Mouse (Mus musculus): ENCODE results near the gene Ssmem1.

Gene Ssmem1

DNA sequence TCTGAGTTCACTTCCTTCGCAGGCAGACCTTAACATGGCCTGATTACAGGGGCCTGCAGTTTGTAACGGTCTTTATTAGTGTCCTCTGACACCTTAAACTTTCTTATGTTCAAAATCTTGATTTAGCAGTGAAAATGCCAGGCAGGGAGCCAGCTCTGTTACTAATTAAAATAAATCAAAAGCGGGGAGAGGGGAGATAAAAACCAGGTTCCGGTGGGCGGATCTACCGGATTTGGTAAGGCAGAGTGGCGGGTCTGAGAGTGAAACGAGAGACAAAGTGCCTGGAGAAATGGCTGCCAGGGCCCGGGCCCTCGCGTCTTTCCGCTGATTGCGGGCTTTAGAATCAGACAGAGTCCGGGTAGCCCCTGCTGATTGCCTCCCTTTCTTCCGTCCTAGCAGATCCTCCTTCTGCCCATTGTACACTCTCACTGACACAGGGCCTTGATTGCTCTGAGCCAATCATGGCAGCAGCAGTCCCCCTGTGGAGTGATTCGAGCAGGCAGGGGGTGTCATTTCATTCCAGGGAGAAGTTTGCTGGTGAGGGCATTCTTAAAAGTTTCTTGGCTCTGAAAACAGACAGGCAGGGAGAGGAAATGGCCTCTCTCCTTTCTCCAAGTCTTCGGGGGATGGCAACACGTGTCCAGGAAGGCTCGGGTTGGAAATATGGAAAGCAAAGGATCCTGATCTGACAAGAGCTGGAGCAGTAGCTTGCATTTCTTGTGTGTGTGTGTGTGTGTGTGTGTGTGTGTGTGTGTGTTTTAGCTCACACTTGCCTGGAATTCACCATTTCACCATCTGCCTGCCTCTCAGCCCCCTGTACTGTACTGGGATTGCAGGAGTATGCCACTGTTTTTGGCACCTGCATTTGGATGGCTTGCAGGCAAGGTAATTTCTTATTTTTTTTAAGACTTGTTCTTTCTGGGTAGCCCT, 17.2 kb downstream of the Ssmem1 start:
- peak; percentile 58 for DNase-seq (ENCODE audit: low spot score)

DNA sequence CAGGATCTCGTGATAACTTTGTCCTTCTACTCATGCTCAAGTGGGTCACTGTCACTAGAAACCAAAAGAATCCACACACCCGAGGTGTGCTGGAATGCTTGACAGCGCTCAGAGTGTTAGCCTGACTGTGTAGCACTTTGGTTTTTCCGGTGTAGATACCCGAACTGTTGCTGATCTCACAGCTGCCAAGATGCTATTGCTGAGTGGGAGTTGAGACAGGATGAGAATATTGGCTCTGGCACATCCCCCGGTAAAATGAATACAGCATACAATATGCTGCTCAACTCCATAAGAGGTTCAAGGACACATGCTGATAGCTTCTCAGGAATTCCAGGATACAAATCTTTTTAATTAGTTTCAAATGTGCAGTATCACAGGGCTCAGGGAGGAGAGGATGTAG, 19.2 kb downstream of the Ssmem1 start:
- DNase-seq (ENCODE audit: low spot score) = no peak

DNA sequence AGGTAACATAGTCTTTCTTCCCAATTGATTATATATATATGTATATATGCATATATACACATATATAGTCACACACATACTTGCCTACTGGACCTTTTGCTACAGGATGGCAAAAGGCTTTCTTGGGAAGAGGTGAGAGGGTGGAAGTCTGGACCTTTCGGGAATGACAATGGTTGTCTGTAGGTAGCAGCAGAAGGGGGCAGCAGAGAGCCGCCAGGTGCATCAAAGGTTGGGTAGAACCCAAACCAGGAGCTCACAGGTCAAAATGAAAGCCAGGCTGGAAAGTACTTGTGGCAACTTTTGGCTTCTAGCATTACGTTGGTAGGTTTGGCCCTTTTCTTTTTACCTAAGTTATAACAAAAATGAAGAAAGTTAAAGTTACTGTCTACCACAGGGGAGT, 25.7 kb downstream of the Ssmem1 start:
- peak; percentile 74 for DNase-seq (ENCODE audit: low spot score)

DNA sequence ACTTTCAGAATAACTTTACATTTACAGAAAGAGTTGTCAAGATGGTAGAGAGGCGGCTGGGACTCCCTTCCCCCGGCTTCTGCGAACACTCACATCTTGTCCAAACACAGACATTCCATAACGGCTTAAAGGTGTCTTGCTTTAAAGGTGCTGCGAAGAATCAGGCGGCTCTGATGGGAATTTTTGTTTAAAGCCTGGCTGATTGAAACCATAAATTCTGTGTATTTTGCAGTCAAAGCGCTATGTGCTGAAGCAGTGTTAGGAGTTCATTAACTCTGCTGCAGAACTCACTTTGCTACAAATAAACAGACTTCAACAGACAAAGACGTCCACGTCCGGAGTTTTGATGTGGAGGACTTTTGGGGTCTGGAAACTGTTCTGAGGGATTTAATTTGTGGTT, 28.6 kb downstream of the Ssmem1 start:
- no peak for DNase-seq (ENCODE audit: low spot score)

DNA sequence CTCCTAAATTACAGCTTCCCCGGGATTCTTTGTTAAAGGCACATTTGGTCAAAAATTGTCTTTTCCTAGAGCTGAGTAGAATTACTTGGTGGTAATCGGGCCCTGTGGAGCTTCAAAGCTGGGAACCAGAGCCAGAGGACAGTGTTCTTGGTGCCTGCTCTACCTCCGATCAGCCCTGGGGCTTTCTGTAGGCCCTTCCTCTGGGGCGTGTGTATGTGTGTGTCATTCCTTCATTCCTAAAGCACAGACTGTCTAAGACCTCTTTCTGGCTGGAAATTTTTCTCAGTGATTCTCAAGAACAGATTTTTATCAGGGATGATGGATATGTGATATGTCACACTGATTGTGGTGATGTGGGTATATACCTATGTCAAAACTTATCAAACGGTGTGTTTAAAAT, 29.2 kb downstream of the Ssmem1 start:
- no peak for DNase-seq (ENCODE audit: low spot score)

DNA sequence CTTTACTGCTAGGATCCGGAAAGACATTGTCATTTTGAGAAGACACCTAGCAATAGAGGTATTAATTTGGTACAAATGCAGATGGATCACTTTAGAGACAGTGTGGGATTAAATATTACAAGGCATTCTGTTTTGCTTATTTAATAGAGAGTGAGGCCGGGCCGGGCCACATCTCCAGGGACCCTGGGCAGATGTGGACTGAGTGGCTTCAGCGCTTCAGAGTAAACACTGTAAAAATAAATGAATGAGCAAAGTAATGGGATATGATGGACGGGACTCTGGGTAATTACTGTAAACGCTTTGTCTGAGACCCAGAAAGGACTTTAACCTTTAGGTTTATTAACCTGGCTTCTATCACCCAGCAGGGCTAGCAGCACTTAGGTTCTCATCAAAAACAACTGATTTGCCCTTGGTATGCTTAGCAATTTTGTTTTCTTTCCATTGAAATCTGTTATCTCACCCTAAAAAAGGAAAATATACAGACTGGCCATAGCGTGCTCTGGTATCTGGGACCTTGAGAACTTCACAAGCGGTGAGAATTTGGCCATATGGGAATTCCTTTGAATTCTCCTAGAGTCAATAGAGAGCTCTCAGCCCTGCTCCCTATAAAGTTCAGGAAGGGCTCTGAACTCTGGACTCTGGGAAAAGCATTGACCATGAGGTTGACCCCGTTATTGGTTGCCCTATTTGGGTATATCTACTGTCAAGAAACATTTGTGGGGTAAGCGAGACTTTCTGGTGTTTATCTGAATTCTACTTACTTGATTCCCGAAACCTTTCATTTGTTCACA, 31.6 kb downstream of the Ssmem1 start, which contains the start of gene Cpa2:
Gene Cpa2, plus strand, starts transcription at position 574 of the 791 bp plus-strand sequence.
- DNase-seq (ENCODE audit: low spot score) = no peak

DNA sequence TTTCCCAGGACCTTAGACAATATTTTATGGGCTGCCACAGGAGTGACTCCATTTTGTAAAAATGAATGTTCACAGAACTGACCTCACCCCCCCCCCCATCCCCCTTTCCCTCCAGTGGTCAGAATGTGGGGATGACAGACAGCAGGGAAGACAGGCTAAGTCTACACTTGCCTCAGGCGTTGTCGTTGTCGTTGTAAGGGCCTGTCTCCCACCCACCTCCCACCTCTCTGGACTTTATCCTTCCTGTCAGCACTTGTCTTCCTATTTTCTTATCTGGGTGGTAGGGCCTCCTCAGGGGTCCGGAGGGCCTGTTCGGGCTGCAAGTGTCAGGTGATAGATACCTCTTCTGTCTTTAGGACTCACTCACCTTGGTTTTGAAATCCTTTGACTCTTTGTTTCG, 32.6 kb downstream of the Ssmem1 start:
- DNase-seq (ENCODE audit: low spot score) = no peak

DNA sequence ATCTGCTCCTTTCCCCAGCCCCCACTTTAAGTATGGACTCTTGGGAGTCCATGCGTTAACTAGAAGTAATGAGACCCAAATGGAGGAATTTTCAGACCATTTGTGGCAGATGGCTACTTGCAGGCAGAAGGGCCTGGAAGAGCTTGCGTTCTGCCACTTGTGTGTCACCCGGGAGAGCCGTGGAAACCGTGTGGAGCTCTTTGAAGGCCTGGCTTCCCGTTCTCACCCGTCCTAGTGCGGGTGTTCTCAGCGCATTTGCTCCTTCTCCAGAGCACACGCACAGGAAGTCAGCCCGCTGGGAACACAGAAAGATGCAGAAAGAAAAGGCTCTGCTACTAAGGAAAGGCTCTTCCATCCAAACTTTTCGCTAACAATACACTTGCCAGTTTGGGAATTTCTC, 33.4 kb downstream of the Ssmem1 start:
- DNase-seq (ENCODE audit: low spot score) = no peak

DNA sequence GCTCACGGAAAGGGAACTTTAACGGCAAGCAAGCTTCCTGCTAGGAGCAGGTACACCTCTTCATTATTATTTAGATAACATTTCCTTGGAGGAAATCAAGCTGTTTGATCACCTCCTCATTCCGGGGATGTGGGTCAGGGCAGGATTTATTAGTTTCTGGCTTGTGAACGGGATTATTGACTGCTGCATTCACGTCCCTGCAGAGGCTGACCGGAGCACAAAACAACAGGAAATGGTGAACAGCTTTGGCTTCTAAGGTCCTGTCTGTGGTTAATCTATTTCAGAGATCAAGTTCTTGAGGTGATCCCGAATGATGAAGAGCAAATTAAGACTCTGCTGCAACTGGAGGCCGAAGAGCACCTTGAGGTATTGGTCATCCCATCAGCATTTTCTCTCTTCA, 34.2 kb downstream of the Ssmem1 start:
- DNase-seq (ENCODE audit: low spot score) = no peak

DNA sequence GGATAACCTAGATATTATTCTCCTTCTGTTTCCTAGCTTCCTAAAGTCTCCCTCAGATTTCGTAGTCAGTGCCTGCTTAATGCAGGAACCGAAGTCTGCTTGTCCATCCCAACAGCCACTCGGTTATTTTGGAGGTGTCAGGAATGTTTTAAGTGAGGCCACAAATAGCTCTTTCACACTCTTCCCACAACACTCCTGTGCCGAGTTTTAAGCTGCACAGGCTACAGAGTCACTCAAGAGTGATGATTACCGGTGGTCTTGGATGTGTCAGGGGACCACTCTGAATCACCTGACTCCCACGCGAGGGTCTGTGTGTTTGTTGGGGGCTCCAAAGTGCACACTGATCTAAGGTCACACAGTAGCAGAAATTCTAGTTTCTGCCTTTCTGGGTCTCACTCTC, 36.0 kb downstream of the Ssmem1 start:
- peak; percentile 28 for DNase-seq (ENCODE audit: low spot score)

DNA sequence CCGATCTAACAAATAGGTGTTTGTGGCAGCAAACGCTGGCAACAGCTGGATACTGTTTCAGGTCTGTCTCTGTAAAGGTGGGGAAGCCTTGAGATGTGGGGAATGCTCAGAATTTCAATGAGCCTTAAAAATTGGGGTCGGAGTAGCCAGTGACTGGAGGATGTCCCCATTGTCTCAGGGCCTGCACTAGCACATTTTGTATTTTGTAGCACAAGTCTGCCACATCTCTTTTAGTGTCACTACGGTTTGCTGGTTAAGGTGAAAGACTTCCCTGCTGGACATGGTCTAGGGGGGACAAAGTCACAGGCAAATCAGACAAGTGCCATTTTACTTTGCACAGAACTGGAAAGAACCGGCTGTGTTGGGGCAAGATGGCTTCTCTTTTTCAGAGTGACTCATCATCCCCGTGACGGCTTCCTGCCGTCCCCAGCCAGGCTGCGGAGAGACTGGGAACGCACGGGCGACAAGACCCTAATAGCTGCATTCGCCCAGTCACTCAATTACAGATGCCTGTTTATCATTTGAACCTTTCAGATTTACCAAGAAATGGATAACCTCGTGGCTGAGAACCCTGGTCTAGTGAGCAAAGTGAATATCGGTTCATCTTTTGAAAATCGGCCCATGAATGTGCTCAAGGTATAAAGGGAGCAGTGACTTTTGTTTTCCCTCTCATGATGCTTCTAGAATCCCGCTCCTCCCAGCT, 37.1 kb downstream of the Ssmem1 start:
- DNase-seq (ENCODE audit: low spot score) = peak; percentile 47

DNA sequence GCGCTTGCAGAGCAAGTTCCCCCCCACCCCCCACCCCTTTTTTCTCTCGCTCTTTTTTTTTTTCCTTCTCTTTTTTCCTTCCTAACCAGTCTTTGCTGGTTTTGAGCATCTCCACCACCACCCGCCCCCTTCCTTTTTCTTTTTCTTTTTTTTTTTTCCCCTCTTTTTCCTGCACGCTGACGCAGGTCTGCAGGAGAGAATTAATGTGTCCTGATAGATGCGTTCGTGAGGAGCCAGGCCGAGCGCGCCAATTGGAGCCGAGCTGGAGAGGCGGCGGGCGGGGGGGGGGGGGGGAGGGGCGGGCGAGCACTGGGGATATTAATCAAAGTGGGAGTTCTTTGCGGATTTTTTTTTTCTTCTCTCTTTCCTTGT, 37.6 kb downstream of the Ssmem1 start:
- DNase-seq (ENCODE audit: low spot score) = peak; percentile 59

DNA sequence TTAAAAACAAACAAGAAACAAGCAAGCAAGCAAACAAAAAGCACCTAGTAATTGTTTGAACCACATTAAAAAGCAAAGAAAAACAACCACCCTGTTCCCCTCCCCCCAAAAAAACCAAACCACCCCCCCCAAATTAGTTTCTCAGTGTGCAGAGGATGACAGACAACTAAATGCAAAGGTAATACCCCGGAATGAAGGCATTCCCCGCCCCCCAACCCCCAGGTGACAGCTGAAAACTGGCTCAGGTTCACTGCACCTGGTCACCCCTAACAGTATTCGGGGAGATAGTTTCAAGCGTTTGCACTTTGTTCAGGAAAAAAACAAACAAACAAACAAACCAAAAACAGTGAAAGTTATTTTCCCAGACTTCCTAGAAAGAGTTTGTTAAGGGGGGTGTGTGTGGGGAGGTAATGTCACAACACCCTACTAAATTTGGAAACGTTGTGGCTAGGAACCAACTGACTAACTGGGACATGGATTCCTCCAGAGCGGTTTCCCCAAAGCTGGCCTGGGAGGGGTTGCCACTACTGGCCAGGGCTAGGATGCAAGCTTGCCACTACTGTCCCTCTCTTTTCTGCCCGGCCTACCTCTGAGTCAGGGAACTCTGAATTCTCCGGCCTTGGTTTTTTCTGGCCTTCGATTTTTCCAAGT, 38.1 kb downstream of the Ssmem1 start:
- no peak for DNase-seq (ENCODE audit: low spot score)

DNA sequence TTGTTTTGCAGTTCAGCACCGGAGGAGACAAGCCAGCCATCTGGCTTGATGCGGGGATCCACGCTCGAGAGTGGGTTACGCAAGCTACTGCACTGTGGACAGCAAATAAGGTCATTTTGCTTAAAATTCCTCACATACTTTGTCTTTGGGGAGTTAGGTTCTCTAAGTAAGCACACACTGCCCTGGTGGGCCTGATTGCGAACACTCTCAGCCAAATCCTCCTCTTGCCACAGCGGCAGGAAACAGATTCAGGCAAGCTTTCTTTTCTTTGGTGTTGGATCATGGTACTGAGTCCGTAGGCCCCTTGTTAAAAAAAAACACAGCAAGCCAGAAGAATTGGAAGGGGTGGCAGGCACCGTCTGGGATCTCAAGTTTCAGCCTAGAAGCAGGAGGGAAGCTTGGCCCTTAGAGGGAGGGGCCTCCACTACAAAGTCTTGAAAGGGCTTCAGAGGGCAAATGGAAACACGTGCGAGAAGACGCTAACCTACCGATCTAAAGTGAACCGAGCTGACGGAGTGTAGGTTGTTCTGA, 39.6 kb downstream of the Ssmem1 start:
- peak; percentile 44 for DNase-seq (ENCODE audit: low spot score)

DNA sequence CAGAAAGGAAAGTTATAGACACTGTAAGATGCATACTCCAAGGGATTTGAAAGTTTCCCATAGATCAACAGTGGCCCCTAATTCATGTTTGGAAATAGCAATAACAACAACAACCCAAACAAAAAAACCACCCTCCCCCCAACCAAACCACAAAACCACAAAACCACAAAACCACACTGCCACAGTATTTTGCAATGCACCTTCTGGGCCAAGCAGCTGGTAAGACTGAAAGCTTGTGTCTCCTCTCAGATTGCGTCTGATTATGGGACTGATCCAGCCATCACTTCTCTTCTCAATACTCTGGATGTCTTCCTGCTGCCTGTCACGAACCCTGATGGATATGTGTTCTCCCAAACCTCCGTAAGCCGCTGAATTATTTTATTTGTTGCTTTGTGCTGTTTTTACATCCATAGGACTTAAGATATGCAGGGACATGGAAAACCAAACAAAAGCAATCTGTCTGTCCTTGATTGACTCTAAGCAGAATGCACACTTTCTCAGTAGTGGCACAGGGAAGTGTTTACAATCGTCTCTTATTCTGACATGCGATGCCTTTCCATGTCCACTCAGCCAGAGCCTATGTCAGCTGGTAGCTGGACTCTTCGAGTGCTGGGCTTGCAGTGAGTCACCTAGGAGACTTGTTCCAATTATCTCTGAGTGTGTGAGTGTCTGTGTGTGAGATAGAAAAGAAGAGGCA, 41.0 kb downstream of the Ssmem1 start:
- no peak for DNase-seq (ENCODE audit: low spot score)

DNA sequence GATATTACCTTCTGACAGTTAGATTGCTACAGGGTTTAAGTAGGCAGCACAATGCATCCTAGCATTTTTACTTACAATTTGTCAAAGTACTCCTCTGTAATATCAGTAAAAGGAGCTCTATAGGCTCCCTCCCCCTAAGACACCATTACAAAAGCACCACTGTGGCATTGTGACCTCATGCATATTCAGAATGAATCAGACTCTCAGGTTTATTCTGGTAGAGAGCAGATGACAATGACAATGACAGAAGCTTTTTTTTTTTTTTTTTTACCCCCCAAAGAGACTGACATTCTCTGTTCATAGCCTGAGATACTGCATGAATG, 41.5 kb downstream of the Ssmem1 start:
- no peak for DNase-seq (ENCODE audit: low spot score)

DNA sequence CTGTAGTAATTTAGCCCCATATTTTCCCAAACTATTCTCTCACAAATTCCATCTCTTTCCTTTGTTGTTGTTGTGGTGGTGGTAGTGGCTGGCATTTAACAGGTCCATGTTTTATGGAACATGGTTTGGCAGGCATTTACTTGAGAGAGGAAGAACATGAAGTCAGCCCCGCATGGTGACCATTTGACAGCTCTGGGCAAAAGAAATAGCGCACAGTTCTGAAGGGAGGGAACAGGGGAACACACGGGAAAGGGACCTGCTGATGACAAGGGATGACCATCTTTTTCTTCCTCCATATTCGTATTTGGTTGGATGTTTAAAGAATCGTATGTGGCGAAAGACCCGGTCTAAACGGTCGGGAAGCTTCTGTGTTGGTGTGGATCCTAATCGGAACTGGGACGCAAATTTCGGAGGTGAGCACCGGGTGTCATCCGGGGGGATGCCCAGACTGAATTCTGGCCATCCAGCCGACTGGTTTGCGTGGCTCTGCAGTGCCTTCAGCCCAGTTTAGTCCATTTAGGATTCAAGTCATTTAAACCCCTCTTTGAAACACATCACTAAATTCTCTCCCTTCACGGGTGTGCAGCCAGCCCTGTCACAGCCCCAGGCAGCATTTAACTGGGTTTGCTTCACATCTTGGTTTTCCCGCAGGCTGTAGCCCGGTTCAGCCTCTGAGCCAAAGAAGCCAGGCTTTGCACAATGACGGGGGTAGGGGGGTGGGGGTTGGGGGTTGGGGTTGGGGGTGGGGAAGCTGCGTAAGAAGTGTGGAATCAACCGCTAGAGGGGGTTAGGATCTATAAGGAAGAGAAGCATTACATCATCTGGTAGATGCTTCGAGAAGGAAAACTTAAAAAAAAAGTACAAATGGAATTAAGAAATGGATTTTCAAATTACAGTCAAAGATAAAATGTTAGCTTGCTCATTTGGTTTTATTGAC, 42.3 kb downstream of the Ssmem1 start:
- DNase-seq (ENCODE audit: low spot score) = no peak

DNA sequence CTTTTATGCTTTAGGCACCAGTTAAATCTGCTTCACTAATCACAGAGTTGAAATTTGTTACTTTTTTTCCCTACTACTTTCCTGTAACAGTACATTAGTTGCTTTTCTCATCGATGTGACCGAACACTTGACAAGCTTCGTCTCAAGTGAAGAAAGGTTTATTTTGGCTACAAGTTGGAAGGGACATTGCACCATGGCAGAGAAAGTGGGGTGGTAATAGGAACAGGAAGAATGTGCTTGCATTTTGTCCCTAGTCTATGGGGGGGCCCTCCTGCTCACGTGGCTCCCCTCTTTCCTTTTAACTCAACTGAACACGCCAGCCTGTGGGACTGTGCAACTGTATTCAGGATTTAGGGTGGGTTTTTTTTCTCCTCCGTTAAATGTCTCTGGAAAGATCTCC, 43.0 kb downstream of the Ssmem1 start:
- no peak for DNase-seq (ENCODE audit: low spot score)

DNA sequence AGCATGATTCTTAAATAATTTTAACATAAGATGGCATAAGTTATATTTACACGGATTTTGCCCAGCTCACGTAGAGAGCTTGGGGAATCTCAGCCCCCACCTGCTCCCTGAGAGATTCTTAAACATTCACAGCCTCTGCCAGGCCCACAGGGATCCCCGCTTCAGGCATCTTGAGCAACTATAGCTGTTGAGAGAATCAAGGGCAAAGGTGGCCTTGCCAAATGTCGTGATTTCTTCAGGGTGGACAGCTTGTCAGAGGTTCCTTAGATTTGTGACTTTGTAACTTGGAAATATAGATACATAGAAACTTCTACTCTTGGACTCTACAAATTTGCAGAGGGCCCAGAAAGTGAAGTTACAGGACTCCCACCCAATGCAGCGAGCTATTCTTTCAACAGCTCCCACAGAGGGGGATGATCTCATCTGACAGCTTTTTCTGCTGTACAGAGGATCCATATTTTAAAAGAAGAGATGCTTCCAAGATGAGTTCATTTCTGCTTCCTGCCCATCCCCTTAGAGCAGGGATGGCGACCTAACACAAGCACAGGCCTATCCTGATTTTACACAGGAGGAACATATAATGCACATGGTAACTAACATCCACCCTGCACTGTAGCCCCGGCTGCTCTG, 43.8 kb downstream of the Ssmem1 start:
- no peak for DNase-seq (ENCODE audit: low spot score)

DNA sequence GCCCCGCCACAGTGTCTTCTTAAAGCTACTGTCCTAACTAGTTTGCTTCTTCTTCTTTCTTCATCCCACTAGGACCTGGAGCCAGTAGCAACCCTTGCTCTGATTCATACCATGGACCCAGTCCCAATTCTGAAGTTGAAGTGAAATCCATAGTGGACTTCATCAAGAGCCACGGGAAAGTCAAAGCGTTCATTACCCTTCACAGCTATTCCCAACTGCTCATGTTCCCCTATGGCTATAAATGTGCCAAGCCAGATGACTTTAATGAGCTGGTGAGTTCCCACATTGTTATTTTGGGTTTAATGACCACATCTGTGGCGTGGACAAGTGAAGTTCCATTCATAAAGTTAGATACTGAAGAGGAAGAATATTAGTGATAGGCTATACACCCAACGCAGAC, 44.4 kb downstream of the Ssmem1 start:
- no peak for DNase-seq (ENCODE audit: low spot score)

All from testis, postnatal 10 days (tissue).